Mouse (Mus musculus): Measurements from ENCODE around the gene Gm4450. TPM values are rescaled to one million over a fixed set of nuclear protein-coding genes. Genes with fewer than 3 reads are reported as not detected.

The Gm4450 gene
- not detected in 4 replicates for total RNA-seq (2023)

DNA sequence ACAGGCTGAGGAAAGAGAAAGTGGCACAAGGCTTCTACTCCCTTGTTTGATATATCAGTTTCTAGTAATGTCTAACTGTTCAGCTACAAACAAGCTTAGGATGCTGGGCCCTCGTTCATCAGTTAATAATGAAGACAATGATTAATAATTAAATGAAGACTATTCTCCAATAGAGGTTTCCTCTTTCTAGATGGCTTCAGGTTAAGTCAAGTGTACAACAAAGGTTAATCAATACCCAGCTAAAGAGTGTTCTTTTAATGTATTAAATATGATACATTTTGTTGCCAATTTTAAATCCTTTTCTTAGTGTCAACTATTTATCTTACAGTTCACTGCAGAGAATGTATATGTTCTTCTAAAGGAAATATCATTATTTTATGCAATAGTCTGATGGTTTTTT is at the start of gene Gm4450:
Gene Gm4450, minus strand, starts transcription at position 101 of the 400 bp plus-strand sequence.

Other genes with a start within 250 kb of the Gm4450 start
- gene Reg4, start 235.0 kb downstream of the Gm4450 start, total RNA-seq (2023): not detected in 4 replicates
- gene Hmgcs2, start 176.7 kb downstream of the Gm4450 start, total RNA-seq (2023): not detected in 4 replicates
- 52.7 to 62.8 TPM (median 55.5 TPM) in 4 replicates for gene Phgdh, start 117.1 kb downstream of the Gm4450 start, total RNA-seq (2023)
- not detected in 4 replicates for gene Zfp697, start 74.7 kb downstream of the Gm4450 start, total RNA-seq (2023)
- not detected in 4 replicates for gene Hsd3b4, start 53.4 kb upstream of the Gm4450 start, total RNA-seq (2023)
- gene Gm10681, start 131.7 kb upstream of the Gm4450 start, total RNA-seq (2023): not detected in 4 replicates
- gene Hsd3b5, start 173.1 kb upstream of the Gm4450 start, total RNA-seq (2023): not detected in 4 replicates

All from B cell, adult 62 days (primary cell).